ENCODE assay signal across 10 mouse cellular contexts in genomic region chr16:23890151-23890550, GRCm38 (mm10). TPM values are rescaled to one million over a fixed set of nuclear protein-coding genes. Genes with fewer than 3 reads are reported as not detected.
DNase-seq lines count a peak whose midpoint lies in the region; ATAC-seq lines count a peak whose summit lies in the region.
"Had no signal": no experiment of that assay in that cellular context is flagged by ENCODE, and none has a peak within 500 bp of the region (broad histone marks: within the 10 kb centered on the region; RNA-seq: fewer than 3 reads in every experiment).

No protein-coding gene starts in this region.

- peaks cover 5% of the 10 kb centered on the region for H3K4me1 ChIP-seq in forebrain, embryonic 15.5 days
- H3K4me1 ChIP-seq in midbrain, embryonic 11.5 days (ENCODE audit: control insufficient read depth, insufficient read depth, low read length): no peaks in the 10 kb centered on the region
- H3K4me1 ChIP-seq: liver, embryonic 15.5 days had no signal

- H3K9ac ChIP-seq in forebrain, embryonic 15.5 days (replicated peaks): no peak overlapping the region
- H3K9ac ChIP-seq in midbrain, embryonic 11.5 days (ENCODE audit: low read length): no peak overlapping the region
- H3K9ac ChIP-seq: liver, embryonic 15.5 days had no signal

- no peak for ATAC-seq in forebrain, embryonic 15.5 days (replicated peaks)
- no peak for ATAC-seq in midbrain, embryonic 11.5 days (ENCODE audit: low FRiP score)
- ATAC-seq in granulocyte monocyte progenitor cell, adult 5-6 weeks (replicated peaks; ENCODE audit: poor library complexity, severe bottlenecking): no peak

- intact Hi-C loops in heart, postnatal 10 days (cut with DNase I): no loop called here
- intact Hi-C loops in heart, postnatal 36 days (cut with DNase I): loop anchor here (10.0 kb wide), 2 partner anchors 515 to 745 kb away; partner anchors contain the start of gene Adipoq

- WGBS in forebrain, embryonic 15.5 days: 6% methylated on average over 9 of the region's 9 CpGs
- WGBS in midbrain, embryonic 11.5 days: 11% methylated on average over 9 of the region's 9 CpGs

- H3K9me3 ChIP-seq in forebrain, embryonic 15.5 days: no peaks in the 10 kb centered on the region
- no peaks in the 10 kb centered on the region for H3K9me3 ChIP-seq in midbrain, embryonic 11.5 days (ENCODE audit: control insufficient read depth, low read length)
- H3K9me3 ChIP-seq: liver, embryonic 15.5 days had no signal

- H3K27ac ChIP-seq in forebrain, embryonic 15.5 days (replicated peaks): no peak overlapping the region
- no peak overlapping the region for H3K27ac ChIP-seq in midbrain, embryonic 11.5 days (ENCODE audit: low read depth, low read length)
- H3K27ac ChIP-seq: liver, embryonic 15.5 days had no signal

- peak overlapping the region; percentile 23 for H3K4me3 ChIP-seq in forebrain, embryonic 15.5 days
- no peak overlapping the region for H3K4me3 ChIP-seq in midbrain, embryonic 11.5 days (ENCODE audit: low read depth, low read length)
- H3K4me3 ChIP-seq: liver, embryonic 15.5 days had no signal

- peaks cover 31% of the 10 kb centered on the region for H3K27me3 ChIP-seq in forebrain, embryonic 15.5 days
- peaks cover 5% of the 10 kb centered on the region for H3K27me3 ChIP-seq in midbrain, embryonic 11.5 days (ENCODE audit: control insufficient read depth, insufficient read depth, low read length)

- H3K36me3 ChIP-seq in forebrain, embryonic 15.5 days: no peaks in the 10 kb centered on the region
- no peaks in the 10 kb centered on the region for H3K36me3 ChIP-seq in midbrain, embryonic 11.5 days (ENCODE audit: control insufficient read depth, insufficient read depth, low read length)
- H3K36me3 ChIP-seq: liver, embryonic 15.5 days had no signal

- peak; percentile 4 to 27 for DNase-seq in heart, postnatal 10 days
- no peak for DNase-seq in heart, postnatal 36 days
- DNase-seq in R1 (ENCODE audit: low read depth, low spot score): peak; percentile 64
- DNase-seq in midbrain, embryonic 11.5 days (ENCODE audit: low spot score, missing footprints): no peak
- no peak for DNase-seq in urinary bladder, postnatal 36 days (ENCODE audit: low spot score in 2 of 2)
- no peak for DNase-seq in natural killer cell, adult 2 months (ENCODE audit: low spot score in 2 of 2)
- DNase-seq: right cerebral cortex, adult 18-20 months had no signal

- peak overlapping the region; percentile 31; the same call in 1 of the 2 replicates for H3K4me2 ChIP-seq in forebrain, embryonic 15.5 days (replicated peaks)
- H3K4me2 ChIP-seq in midbrain, embryonic 11.5 days: peak overlapping the region; percentile 28
- H3K4me2 ChIP-seq: liver, embryonic 15.5 days had no signal

RNA-seq across cellular contexts. Expression of gene Sst, which starts 0.6 kb away (rescaled TPM):
- total RNA-seq in heart, postnatal 10 days (2021): not detected
- not detected for total RNA-seq in heart, postnatal 36 days (2021)
- polyA plus RNA-seq in forebrain, embryonic 15.5 days (2015; fragmentation: Nextera tagmentation; extraction: Ambion mirVana): 200 and 208 TPM in 2 replicates
- polyA plus RNA-seq in midbrain, embryonic 11.5 days (2014; fragmentation: Nextera tagmentation; extraction: Ambion mirVana): 35.8 and 44.0 TPM in 2 replicates
- not detected in 2 replicates for total RNA-seq in granulocyte monocyte progenitor cell, adult 5-6 weeks (2014; fragmentation: Nextera tagmentation)
- total RNA-seq in granulocyte monocyte progenitor cell, adult 5-6 weeks (2017): not detected in 2 replicates

RNA-seq across cellular contexts. Expression of gene Rtp2, which starts 42.0 kb away (rescaled TPM):
- not detected for total RNA-seq in heart, postnatal 10 days (2021)
- not detected for total RNA-seq in heart, postnatal 36 days (2021)
- polyA plus RNA-seq in forebrain, embryonic 15.5 days (2015; fragmentation: Nextera tagmentation; extraction: Ambion mirVana): not detected in 2 replicates
- not detected in 2 replicates for polyA plus RNA-seq in midbrain, embryonic 11.5 days (2014; fragmentation: Nextera tagmentation; extraction: Ambion mirVana)
- not detected in 2 replicates for total RNA-seq in granulocyte monocyte progenitor cell, adult 5-6 weeks (2014; fragmentation: Nextera tagmentation)
- total RNA-seq in granulocyte monocyte progenitor cell, adult 5-6 weeks (2017): not detected in 2 replicates
- polyA plus RNA-seq: liver, embryonic 15.5 days had no signal

Comparison
In these comparisons a context has a peak if more than half of its experiments do, and no peak if none do; other contexts are left out.
1. DNase-seq: peak in heart, postnatal 10 days (2 of 2) and R1 (single experiment); none in heart, postnatal 36 days (0 of 2), midbrain, embryonic 11.5 days (single experiment), urinary bladder, postnatal 36 days (0 of 2) and natural killer cell, adult 2 months (0 of 2).